Mouse (Mus musculus): ENCODE measurements around the gene Kifc1.

- TF ChIP-seq CTCF (IDR thresholded peaks at IDR 0.05; ENCODE audit: borderline replicate concordance, control insufficient read depth, extremely low read depth, insufficient read depth, low read length, poor library complexity), result no peak
- no peak for TF ChIP-seq POLR2A (IDR thresholded peaks at IDR 0.05; ENCODE audit: control insufficient read depth, extremely low read depth, insufficient read depth, low read length, poor library complexity)
Observed at GRCm38 (mm10) chr17:33932448-33932847, 42.0 kb upstream of the Kifc1 start.

All from thymus, adult 2 months (tissue).